Mouse (Mus musculus): ENCODE results near the gene Egln3. TPM values are rescaled to one million over a fixed set of nuclear protein-coding genes. Genes with fewer than 3 reads are reported as not detected.

The Egln3 gene
- polyA plus RNA-seq, 1 experiment from 2014 or later = 13.0 TPM

DNA sequence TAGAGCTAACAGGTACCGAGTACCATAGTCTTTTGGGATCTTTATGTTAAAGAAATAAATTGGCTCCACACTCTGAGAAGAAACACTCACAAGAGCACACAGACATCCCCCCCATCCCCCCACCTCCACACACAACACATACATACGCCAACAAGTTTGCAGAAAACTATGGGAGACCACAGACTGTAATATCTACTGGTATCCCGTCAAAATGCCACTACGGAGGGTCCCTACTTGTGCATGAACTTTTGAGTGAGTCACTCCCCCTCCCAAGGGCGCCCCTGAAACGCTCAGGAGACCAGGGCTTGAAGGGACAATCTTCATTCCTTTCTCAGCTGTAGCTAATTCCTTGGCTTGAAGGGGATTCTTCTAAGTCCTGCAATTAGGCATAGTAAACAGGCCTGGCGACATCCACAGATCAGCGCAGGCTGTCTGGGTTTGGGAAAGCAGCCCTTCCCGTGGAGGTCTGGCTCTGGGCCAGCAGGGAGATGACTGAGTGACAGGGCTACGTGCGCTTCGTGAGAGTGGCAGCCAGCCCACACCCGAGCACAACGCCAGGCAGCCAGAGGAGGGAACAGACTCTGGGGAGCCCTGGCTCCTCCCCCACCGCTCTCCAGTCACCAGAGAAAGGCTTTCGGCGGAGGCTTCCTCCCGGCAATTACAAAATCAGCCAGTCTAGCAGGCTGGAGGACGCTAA, 11.9 kb downstream of the Egln3 start:
- CTCF ChIA-PET = no interaction called here
- no peak for TF ChIP-seq CTCF (IDR thresholded peaks at IDR 0.05)
- in situ Hi-C loops (cut with MboI; ENCODE audit: low pct_unique_long_range_greater_than_20kb) = no loop called here
- H3K27me3 ChIP-seq = no peaks in the 10 kb centered on the region
- POLR2A ChIA-PET = no interaction called here
- ATAC-seq = peak; percentile 88
- DNase-seq (ENCODE audit: low read depth, low spot score) = peak; percentile 46

DNA sequence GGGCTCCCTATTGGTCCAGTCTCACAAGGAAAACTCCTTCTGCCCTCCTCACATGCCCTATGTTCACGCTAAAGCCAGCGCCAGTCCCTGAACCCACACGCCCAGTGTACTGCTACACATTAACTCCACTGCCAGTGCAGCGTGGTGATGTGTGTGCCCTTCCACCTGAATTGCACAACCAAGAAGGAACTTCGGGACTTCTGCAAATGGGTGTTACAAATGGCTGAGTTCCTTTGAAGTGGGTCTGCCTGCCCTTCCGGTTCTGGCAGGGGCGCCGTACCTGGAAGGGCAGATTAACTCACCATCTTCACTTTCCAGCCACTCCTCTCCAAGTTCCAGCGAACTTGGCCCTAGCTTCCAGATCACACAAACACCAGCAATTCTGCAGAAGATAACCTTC, 12.5 kb downstream of the Egln3 start:
- no peaks in the 10 kb centered on the region for H3K27me3 ChIP-seq
- no peak for ATAC-seq
- POLR2A ChIA-PET = no interaction called here
- no peak for DNase-seq (ENCODE audit: low read depth, low spot score)
- CTCF ChIA-PET = interaction anchor here (1.0 kb wide), 1 partner anchor 10 kb away, joined by 3 read pairs; no protein-coding TSS in a partner anchor
- in situ Hi-C loops (cut with MboI; ENCODE audit: low pct_unique_long_range_greater_than_20kb) = no loop called here
- TF ChIP-seq CTCF (IDR thresholded peaks at IDR 0.05) = no peak

DNA sequence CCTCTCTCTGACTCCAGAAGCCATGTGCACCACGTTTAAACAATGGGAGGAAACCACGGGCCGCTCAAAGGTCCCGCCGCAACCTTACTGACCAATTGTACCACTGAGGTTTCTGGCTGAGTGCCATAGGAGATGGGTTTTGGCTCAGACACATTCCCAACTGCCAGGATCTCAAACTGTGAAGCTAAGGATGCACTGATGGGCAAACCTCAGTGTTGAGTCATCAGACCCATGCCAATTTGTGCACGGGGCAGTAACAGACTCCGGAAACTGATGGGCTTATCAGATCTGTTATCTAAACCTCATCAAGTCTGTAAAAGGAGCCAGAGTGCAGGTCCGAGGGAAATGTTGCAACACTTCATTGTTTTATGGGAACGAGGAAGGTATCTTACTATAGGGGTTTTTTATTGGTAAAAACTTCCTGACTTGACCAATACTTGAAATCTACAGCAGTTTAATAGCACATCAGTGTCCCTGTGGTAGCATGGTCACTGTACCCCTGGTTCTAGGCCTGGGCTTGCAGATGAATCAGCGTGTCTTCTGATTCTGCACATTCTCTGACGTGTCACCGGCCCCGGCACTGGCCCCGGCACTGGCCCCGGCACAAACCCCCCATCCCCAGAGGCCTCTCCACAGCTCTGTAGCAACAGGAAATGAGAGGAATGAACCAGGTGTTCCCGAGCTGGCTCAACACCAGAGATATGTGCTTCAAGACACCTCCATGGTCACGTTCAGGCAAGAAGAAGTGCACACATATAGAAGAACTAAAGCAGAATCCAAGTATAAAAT, 15.7 kb downstream of the Egln3 start:
- ChIA-PET POLR2A (interaction anchor here (1.2 kb wide), 1 partner anchor 168 kb away, joined by 3 read pairs; no protein-coding TSS in a partner anchor), CTCF (no interaction called here)
- in situ Hi-C loops (cut with MboI; ENCODE audit: low pct_unique_long_range_greater_than_20kb) = no loop called here
- DNase-seq (ENCODE audit: low read depth, low spot score) (peak; percentile 77), ATAC-seq (peak; percentile 51)
- no peak for TF ChIP-seq CTCF (IDR thresholded peaks at IDR 0.05)
- H3K27me3 ChIP-seq = no peaks in the 10 kb centered on the region

- in situ Hi-C loops (cut with MboI; ENCODE audit: low pct_unique_long_range_greater_than_20kb) = no loop called here
- TF ChIP-seq CTCF (IDR thresholded peaks at IDR 0.05) = no peak
- H3K27me3 ChIP-seq = no peaks in the 10 kb centered on the region
- ChIA-PET POLR2A (interaction anchor here (0.6 to 1.2 kb wide), 2 partner anchors 169 to 423 kb away, joined by 3 read pairs; no protein-coding TSS in a partner anchor), CTCF (interaction anchor here (1.6 kb wide), 1 partner anchor 9 kb away, joined by 4 read pairs; no protein-coding TSS in a partner anchor)
- no peak for ATAC-seq
- no peak for DNase-seq (ENCODE audit: low read depth, low spot score)
Measured at GRCm38 (mm10) chr12:54186926-54187623, 16.6 kb downstream of the Egln3 start.

DNA sequence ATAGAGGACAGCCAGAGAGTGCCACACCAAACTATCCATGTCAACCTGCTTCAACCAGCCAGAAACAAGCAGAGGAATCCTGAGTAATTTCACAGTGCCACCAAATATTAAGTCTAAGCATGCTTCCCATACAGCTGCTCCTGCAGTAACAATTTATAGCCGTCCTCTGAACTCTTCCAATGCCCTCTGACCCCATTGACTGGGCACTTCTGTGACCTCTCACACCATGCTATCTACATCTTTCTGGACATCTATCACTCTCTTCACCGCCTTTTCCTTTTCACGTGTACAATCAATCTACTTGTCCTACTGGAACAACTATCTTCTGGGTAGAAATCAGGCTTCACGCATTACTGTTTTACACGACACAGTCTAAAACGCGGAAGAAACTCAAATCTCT, 19.4 kb downstream of the Egln3 start:
- no peaks in the 10 kb centered on the region for H3K27me3 ChIP-seq
- ChIA-PET CTCF (no interaction called here), POLR2A (no interaction called here)
- DNase-seq (ENCODE audit: low read depth, low spot score) = no peak
- in situ Hi-C loops (cut with MboI; ENCODE audit: low pct_unique_long_range_greater_than_20kb) = no loop called here
- ATAC-seq = no peak
- no peak for TF ChIP-seq CTCF (IDR thresholded peaks at IDR 0.05)

DNA sequence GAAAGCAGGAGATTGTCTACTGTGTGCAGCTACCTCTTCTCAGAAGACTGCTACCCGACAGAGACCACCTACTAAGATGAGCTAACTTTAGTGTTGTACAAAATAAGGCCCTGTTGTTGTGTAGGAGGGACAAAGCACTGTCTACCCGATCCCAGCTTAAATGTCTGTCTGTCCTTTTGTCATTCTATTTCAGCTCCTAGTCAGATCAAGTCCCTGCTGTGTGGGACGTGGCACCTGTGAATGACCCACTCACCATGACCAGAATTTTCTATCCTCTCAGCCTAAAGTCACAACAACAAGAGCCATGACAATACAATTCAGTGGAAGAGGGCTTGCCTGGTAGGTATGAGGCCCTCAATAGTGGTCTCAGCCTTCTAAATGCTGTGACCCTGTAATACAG, 25.3 kb downstream of the Egln3 start:
- ATAC-seq = no peak
- no peak for TF ChIP-seq CTCF (IDR thresholded peaks at IDR 0.05)
- no peaks in the 10 kb centered on the region for H3K27me3 ChIP-seq
- ChIA-PET POLR2A (no interaction called here), CTCF (interaction anchor here (1.6 kb wide), 1 partner anchor 8 kb away, joined by 4 read pairs; no protein-coding TSS in a partner anchor)
- in situ Hi-C loops (cut with MboI; ENCODE audit: low pct_unique_long_range_greater_than_20kb) = no loop called here
- no peak for DNase-seq (ENCODE audit: low read depth, low spot score)

DNA sequence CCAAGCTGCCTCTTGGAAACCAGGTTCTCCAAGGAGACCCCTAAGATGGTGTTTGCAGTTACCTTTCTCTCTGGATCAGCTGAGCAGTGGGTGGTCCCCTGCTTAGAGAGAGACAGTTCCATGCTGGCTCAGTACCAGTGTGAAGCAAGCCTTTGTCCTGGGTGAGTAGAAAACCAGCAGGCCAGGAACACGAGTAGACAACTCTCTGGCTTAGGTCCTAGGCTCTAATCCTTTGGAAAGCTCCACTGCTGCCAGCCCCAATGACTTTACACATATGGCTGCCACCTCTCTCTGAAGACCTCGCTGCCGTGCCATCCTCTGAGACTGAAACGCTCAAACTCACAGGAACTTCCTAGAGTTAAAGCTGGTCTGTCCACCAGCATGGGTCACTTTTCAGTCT, 34.9 kb downstream of the Egln3 start:
- POLR2A ChIA-PET = no interaction called here
- no peak for TF ChIP-seq CTCF (IDR thresholded peaks at IDR 0.05)
- CTCF ChIA-PET = no interaction called here
- ATAC-seq (no peak), DNase-seq (ENCODE audit: low read depth, low spot score) (no peak)
- no peaks in the 10 kb centered on the region for H3K27me3 ChIP-seq
- in situ Hi-C loops (cut with MboI; ENCODE audit: low pct_unique_long_range_greater_than_20kb) = no loop called here

GRCm38 (mm10) chr12:54167737-54168136, 35.9 kb downstream of the Egln3 start:
- POLR2A ChIA-PET = no interaction called here
- DNase-seq (ENCODE audit: low read depth, low spot score) = no peak

DNA sequence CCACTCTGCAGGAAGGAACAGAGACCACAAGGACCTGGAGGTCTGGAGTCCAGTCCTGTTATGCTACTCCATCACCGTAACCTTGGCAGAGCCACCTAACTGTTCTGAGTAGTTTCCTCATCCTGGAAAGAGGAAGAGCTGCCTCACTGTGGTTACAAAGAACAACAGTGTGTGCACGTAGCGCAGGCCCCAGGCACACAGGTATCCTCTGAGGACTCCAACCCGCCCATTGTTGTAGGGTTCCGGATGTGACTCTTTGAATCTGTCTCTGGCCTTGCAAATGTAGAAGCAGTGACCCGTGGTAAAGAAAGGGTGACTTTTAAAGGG, 39.0 kb downstream of the Egln3 start:
- ATAC-seq (no peak), DNase-seq (ENCODE audit: low read depth, low spot score) (no peak)
- in situ Hi-C loops (cut with MboI; ENCODE audit: low pct_unique_long_range_greater_than_20kb) = no loop called here
- no peak for TF ChIP-seq CTCF (IDR thresholded peaks at IDR 0.05)
- POLR2A ChIA-PET = no interaction called here
- H3K27me3 ChIP-seq = no peaks in the 10 kb centered on the region
- CTCF ChIA-PET = no interaction called here

More at GRCm38 (mm10) chr12:54167737-54168136, 35.9 kb downstream of the Egln3 start:
- no peak for ATAC-seq
- no peaks in the 10 kb centered on the region for H3K27me3 ChIP-seq
- in situ Hi-C loops (cut with MboI; ENCODE audit: low pct_unique_long_range_greater_than_20kb) = no loop called here
- CTCF ChIA-PET = no interaction called here
- TF ChIP-seq CTCF (IDR thresholded peaks at IDR 0.05) = peak; percentile 57

- no peak for TF ChIP-seq CTCF (IDR thresholded peaks at IDR 0.05)
- no peaks in the 10 kb centered on the region for H3K27me3 ChIP-seq
- DNase-seq (ENCODE audit: low read depth, low spot score) (no peak), ATAC-seq (no peak)
- CTCF ChIA-PET = no interaction called here
- POLR2A ChIA-PET = no interaction called here
- in situ Hi-C loops (cut with MboI; ENCODE audit: low pct_unique_long_range_greater_than_20kb) = no loop called here
Measured at GRCm38 (mm10) chr12:54164040-54164723, 39.5 kb downstream of the Egln3 start.

Data from Patski (cell line).